Mouse (Mus musculus) C2C12 (cell line): ENCODE measurements around the gene Gm37240. TPM values are rescaled to one million over a fixed set of nuclear protein-coding genes. Genes with fewer than 3 reads are reported as not detected.

Source experiments
- H3K27me3 ChIP-seq: one replicate; pipeline ENCODE4 v1.6.1; 2011; ENCODE audit not compliant: control insufficient read depth, insufficient read depth, insufficient read length
- H3K36me3 ChIP-seq: one replicate; pipeline ENCODE4 v1.6.1; 2011; ENCODE audit not compliant: control insufficient read depth, insufficient read depth
- H3K4me3 ChIP-seq: one replicate; pipeline ENCODE4 v1.5.1; 2011; ENCODE audit warnings: mild to moderate bottlenecking, control low read depth; ENCODE audit not compliant: poor library complexity, insufficient read depth, severe bottlenecking
- H3K79me2 ChIP-seq: one replicate; pipeline ENCODE4 v1.6.1; 2011; ENCODE audit not compliant: control insufficient read depth, insufficient read depth
- H3K79me3 ChIP-seq: one replicate; pipeline ENCODE4 v1.6.1; 2011; ENCODE audit warnings: low read depth, control low read depth
- H3ac ChIP-seq: one replicate; pipeline ENCODE3; 2011; ENCODE audit warnings: low read depth; ENCODE audit not compliant: control insufficient read depth, insufficient read length
- CEBPB ChIP-seq: IDR thresholded peaks from one replicate; pipeline ENCODE4 v1.6.1; 2011; ENCODE audit warnings: low read depth, mild to moderate bottlenecking, control low read depth, moderate library complexity
- CTCF ChIP-seq: IDR thresholded peaks from one replicate; pipeline ENCODE4 v1.5.1; 2011; ENCODE audit not compliant: control insufficient read depth, insufficient read depth, insufficient read length
- FOSL1 ChIP-seq: IDR thresholded peaks from one replicate; pipeline ENCODE4 v1.8.0; 2011; ENCODE audit warnings: mild to moderate bottlenecking, low read length; ENCODE audit not compliant: poor library complexity, insufficient read depth, severe bottlenecking
- MAX ChIP-seq: IDR thresholded peaks from one replicate; pipeline ENCODE4 v1.6.1; 2011; ENCODE audit warnings: mild to moderate bottlenecking, control low read depth
- MYOD1 ChIP-seq: IDR thresholded peaks from one replicate; pipeline ENCODE4 v1.6.1; 2011; ENCODE audit warnings: low read depth; ENCODE audit not compliant: control insufficient read depth, insufficient read length
- MYOG ChIP-seq: IDR thresholded peaks from one replicate; pipeline ENCODE4 v1.6.1; 2011; ENCODE audit not compliant: control insufficient read depth, insufficient read length; ENCODE audit errors: extremely low read depth
- USF1 ChIP-seq: IDR thresholded peaks from one replicate; pipeline ENCODE4 v1.6.1; 2011; ENCODE audit warnings: low read depth, mild to moderate bottlenecking, control low read depth, moderate library complexity
- polyA plus RNA-seq: library from polyadenylated mRNA; unstranded; fragments of >200 nt; fragmentation: generic; extraction: Trizol; gene quantifications from one replicate; pipeline ENCODE4 v1.2.1, GENCODE M21; 2012; ENCODE audit warnings: missing spikeins

Gm37240 gene
- polyA plus RNA-seq, 1 experiment, result 7.3 TPM

DNA sequence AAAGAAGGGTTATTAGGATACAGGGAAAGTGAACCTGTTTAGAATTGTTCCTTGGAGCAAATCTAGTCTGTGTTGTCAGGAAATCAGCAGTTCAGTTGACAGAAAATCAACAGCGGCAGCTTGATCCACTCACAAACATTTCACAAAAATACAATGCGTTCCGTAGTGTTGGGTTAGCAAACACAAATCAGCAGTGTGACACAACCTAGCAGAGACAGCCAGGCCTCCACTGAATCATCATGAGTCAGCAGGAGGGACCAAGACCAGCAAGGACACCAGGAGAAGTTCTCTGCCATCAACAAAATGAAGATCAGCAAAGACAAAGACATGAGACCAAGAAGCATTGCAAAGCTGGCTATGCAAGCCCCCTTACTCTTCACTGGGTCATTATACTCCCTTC lies 688.8 kb downstream of the Gm37240 start:
- Histone ChIP-seq H3K27me3 (no peaks in the 10 kb centered on the region), H3K36me3 (no peaks in the 10 kb centered on the region), H3ac (no peak overlapping the region), H3K79me3 (no peaks in the 10 kb centered on the region), H3K4me3 (no peak overlapping the region), H3K79me2 (no peaks in the 10 kb centered on the region)
- no peak for TF ChIP-seq CEBPB
- no peak for TF ChIP-seq MYOD1
- TF ChIP-seq USF1, result no peak
- TF ChIP-seq MAX, result no peak
- TF ChIP-seq FOSL1, result no peak
- TF ChIP-seq MYOG, result no peak
- no peak for TF ChIP-seq CTCF

- no peaks in the 10 kb centered on the region for H3K79me3 ChIP-seq
- no peak overlapping the region for H3K4me3 ChIP-seq
These were observed 690.2 kb downstream of the Gm37240 start for GRCm38 (mm10) chr3:85197148-85197547.

GRCm38 (mm10) chr3:85196591-85196990 lies 690.7 kb downstream of the Gm37240 start:
- TF ChIP-seq CTCF (no peak), MYOD1 (no peak), CEBPB (no peak), USF1 (no peak), FOSL1 (no peak), MAX (no peak), MYOG (no peak)
- Histone ChIP-seq H3ac (no peak overlapping the region), H3K79me2 (no peaks in the 10 kb centered on the region), H3K27me3 (no peaks in the 10 kb centered on the region), H3K4me3 (no peak overlapping the region), H3K36me3 (no peaks in the 10 kb centered on the region), H3K79me3 (no peaks in the 10 kb centered on the region)

More at GRCm38 (mm10) chr3:85197148-85197547, 690.2 kb downstream of the Gm37240 start:
- no peak for TF ChIP-seq USF1
- no peak for TF ChIP-seq FOSL1
- no peak for TF ChIP-seq MYOD1
- no peak for TF ChIP-seq CTCF
- no peak for TF ChIP-seq CEBPB
- no peak for TF ChIP-seq MYOG
- no peak for TF ChIP-seq MAX
- no peaks in the 10 kb centered on the region for H3K27me3 ChIP-seq
- H3K36me3 ChIP-seq, result no peaks in the 10 kb centered on the region
- H3K79me2 ChIP-seq, result no peaks in the 10 kb centered on the region
- no peak overlapping the region for H3ac ChIP-seq

GRCm38 (mm10) chr3:85195068-85195481 lies 692.2 kb downstream of the Gm37240 start:
- Histone ChIP-seq H3K36me3 (no peaks in the 10 kb centered on the region), H3ac (no peak overlapping the region), H3K79me3 (no peaks in the 10 kb centered on the region), H3K4me3 (no peak overlapping the region), H3K79me2 (no peaks in the 10 kb centered on the region), H3K27me3 (no peaks in the 10 kb centered on the region)
- TF ChIP-seq CEBPB (no peak), MYOD1 (no peak), FOSL1 (no peak), USF1 (no peak), MYOG (no peak), CTCF (no peak), MAX (no peak)

GRCm38 (mm10) chr3:85189791-85190190 lies 697.5 kb downstream of the Gm37240 start:
- peaks cover 10% of the 10 kb centered on the region for H3K27me3 ChIP-seq
- H3K79me2 ChIP-seq, result no peaks in the 10 kb centered on the region
- H3K36me3 ChIP-seq, result no peaks in the 10 kb centered on the region
- H3ac ChIP-seq, result no peak overlapping the region
- TF ChIP-seq MYOG (no peak), USF1 (no peak), FOSL1 (no peak), CEBPB (no peak), MYOD1 (no peak), CTCF (no peak), MAX (no peak)
- H3K4me3 ChIP-seq, result no peak overlapping the region
- H3K79me3 ChIP-seq, result no peaks in the 10 kb centered on the region

DNA sequence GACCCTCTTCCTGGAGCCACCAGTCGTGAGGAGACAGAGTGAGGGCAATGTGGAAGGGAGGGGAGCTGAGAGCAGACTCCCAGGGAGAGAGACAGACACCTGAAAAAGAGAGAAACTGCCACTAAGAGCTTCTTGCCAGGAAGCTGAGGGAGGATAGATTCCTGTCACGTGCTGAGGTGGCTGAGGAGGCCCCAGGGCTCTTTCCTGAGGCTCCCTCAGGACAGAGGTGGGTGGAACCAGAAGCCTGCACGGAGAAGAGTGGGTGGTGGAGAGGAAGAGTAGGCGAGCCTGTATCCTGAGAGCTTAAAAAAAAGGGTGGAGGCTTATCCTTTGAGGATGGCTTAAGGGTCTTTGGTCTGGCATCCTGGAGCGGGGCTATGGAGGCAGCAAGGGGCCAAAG lies 699.0 kb downstream of the Gm37240 start:
- Histone ChIP-seq H3K79me2 (no peaks in the 10 kb centered on the region), H3K36me3 (no peaks in the 10 kb centered on the region), H3K27me3 (peaks cover 10% of the 10 kb centered on the region), H3K79me3 (no peaks in the 10 kb centered on the region), H3ac (no peak overlapping the region), H3K4me3 (no peak overlapping the region)
- no peak for TF ChIP-seq MYOG
- no peak for TF ChIP-seq MAX
- no peak for TF ChIP-seq FOSL1
- no peak for TF ChIP-seq MYOD1
- no peak for TF ChIP-seq CEBPB
- TF ChIP-seq CTCF, result no peak
- TF ChIP-seq USF1, result no peak
